Mouse (Mus musculus): ENCODE results near the gene 4931408C20Rik.

The 4931408C20Rik gene

GRCm38 (mm10) chr1:26686842-26687760 is at the start of gene 4931408C20Rik:
TSS of gene 4931408C20Rik (minus strand) at chr1:26687460.
- WGBS: 55% methylated on average over 1 of the region's 1 CpGs

GRCm38 (mm10) chr1:26687926-26688325 is 666 bp upstream of the 4931408C20Rik start:
- WGBS: 74% methylated on average over 1 of the region's 1 CpGs

- WGBS: 84% methylated on average over 3 of the region's 3 CpGs
Observed at GRCm38 (mm10) chr1:26685383-26685782, 1.9 kb downstream of the 4931408C20Rik start.

- WGBS: 75% methylated on average over 1 of the region's 1 CpGs
Observed at GRCm38 (mm10) chr1:26649704-26650388, 37.4 kb downstream of the 4931408C20Rik start.

- 87% methylated on average over 5 of the region's 5 CpGs for WGBS
Observed at GRCm38 (mm10) chr1:26636051-26636450, 51.2 kb downstream of the 4931408C20Rik start.

Measured in cerebral cortex, adult 2 months (tissue).